Mouse (Mus musculus): ENCODE data around the gene Ly6g5c. TPM values are rescaled to one million over a fixed set of nuclear protein-coding genes. Genes with fewer than 3 reads are reported as not detected.

Gene Ly6g5c
- polyA plus RNA-seq, 2 experiments = not detected

DNA sequence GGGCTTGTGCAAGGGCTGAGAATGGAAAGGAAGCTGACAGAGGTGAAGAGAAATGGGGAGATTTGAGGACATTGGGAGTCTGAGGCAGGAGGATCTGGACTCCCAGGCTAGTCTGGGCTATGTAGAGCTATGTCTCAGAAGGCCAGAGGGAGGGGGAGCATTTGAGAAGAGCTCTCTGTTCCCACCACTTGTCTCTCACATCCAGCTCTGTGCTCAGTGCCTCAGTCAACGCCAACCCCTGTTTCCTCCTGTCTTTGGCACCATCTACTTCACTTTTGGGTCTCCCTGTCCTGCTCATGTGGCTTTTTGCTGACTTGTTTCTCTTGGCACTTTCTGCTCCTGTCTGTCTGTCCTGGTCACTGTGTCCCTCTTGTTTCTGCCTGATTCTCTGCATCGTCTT lies 30.8 kb upstream of the Ly6g5c start:
- Histone ChIP-seq H3K4me1 (ENCODE audit: control insufficient read depth, insufficient read depth, low read length) (peaks cover 8% of the 10 kb centered on the region; the same call in 1 of the 2 replicates), H3K4me3 (replicated peaks; ENCODE audit: low read length) (no peak overlapping the region), H3K9ac (ENCODE audit: low read depth, low read length, severe bottlenecking) (no peak overlapping the region), H3K27ac (replicated peaks; ENCODE audit: low read depth, low read length) (no peak overlapping the region), H3K9me3 (ENCODE audit: control insufficient read depth, low read length) (no peaks in the 10 kb centered on the region), H3K36me3 (ENCODE audit: control insufficient read depth, insufficient read depth, low read length) (no peaks in the 10 kb centered on the region), H3K4me2 (replicated peaks; ENCODE audit: low read depth, low read length, severe bottlenecking) (no peak overlapping the region), H3K27me3 (ENCODE audit: control insufficient read depth, insufficient read depth, low read length) (no peaks in the 10 kb centered on the region)
- DNase-seq (ENCODE audit: low spot score) (no peak), ATAC-seq (ENCODE audit: low FRiP score, low read depth) (no peak)
- 30% methylated on average over 2 of the region's 2 CpGs for WGBS
- no peak for TF ChIP-seq POLR2A (IDR thresholded peaks at IDR 0.05; ENCODE audit: borderline replicate concordance, extremely low read depth, insufficient read depth, insufficient read length)

DNA sequence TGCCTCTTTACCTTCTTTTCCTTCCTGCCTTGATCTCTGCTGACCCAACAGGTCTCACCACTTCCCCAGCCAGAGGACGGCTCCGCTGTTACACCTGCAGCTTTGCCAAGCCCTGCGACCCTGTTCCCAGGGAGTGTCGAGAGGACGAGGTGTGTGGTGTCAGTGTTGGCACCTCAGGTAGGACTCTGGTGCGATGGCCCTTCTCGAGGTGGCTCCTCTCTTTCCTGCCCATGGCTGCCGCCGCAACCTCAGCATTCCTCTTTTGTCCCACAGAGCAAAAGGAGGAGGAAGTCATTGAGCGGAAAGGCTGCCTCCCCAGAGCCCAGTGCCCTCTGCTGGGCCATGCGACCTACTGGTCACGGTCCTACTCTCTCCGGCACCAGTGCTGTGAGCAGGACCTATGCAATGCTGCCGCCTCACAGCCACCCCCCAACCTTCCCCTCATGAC lies 30.3 kb upstream of the Ly6g5c start, which contains the start of gene Ly6g6d:
Ly6g6d (minus strand) TSS at position 280 of the 448 bp plus-strand sequence.
- no peak for TF ChIP-seq POLR2A (IDR thresholded peaks at IDR 0.05; ENCODE audit: borderline replicate concordance, extremely low read depth, insufficient read depth, insufficient read length)
- no peak for DNase-seq (ENCODE audit: low spot score)
- Histone ChIP-seq H3K27ac (replicated peaks; ENCODE audit: low read depth, low read length) (no peak within 1 kb of the TSS), H3K9ac (ENCODE audit: low read depth, low read length, severe bottlenecking) (0 out of 2 replicates have a peak within 1 kb of the TSS, but pooled peaks have one; percentile 18), H3K4me2 (replicated peaks; ENCODE audit: low read depth, low read length, severe bottlenecking) (no peak within 1 kb of the TSS), H3K4me3 (replicated peaks; ENCODE audit: low read length) (no peak within 1 kb of the TSS), H3K4me1 (ENCODE audit: control insufficient read depth, insufficient read depth, low read length) (peaks cover 8% of the 10 kb centered on the region; the same call in 1 of the 2 replicates), H3K36me3 (ENCODE audit: control insufficient read depth, insufficient read depth, low read length) (no peaks in the 10 kb centered on the region), H3K27me3 (ENCODE audit: control insufficient read depth, insufficient read depth, low read length) (no peaks in the 10 kb centered on the region), H3K9me3 (ENCODE audit: control insufficient read depth, low read length) (no peaks in the 10 kb centered on the region)
- no peak for ATAC-seq (ENCODE audit: low FRiP score, low read depth)
- 12% methylated on average over 14 of the region's 14 CpGs for WGBS

DNA sequence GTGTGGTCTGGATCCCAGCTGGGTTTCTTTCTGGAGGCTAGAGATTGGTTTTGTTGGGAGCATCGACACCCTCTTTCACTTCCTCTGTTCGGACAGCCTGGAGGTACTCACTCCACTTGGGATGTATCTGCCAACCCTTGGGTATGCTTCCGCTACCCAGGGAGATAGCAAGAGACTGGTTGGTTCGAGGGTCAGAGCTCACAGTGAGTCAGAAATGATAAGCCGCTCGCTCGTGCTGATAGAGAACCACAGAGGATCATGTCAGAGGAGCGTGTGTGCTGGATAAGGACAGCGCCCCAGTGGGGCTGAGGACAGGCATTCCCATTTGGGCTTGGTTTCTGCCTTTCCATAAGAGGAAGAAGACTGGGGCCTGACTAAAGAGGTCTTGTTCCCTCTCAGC lies 28.3 kb upstream of the Ly6g5c start:
- no peak for TF ChIP-seq POLR2A (IDR thresholded peaks at IDR 0.05; ENCODE audit: borderline replicate concordance, extremely low read depth, insufficient read depth, insufficient read length)
- Histone ChIP-seq H3K4me2 (replicated peaks; ENCODE audit: low read depth, low read length, severe bottlenecking) (no peak overlapping the region), H3K4me3 (replicated peaks; ENCODE audit: low read length) (no peak overlapping the region), H3K9ac (ENCODE audit: low read depth, low read length, severe bottlenecking) (no peak overlapping the region), H3K4me1 (ENCODE audit: control insufficient read depth, insufficient read depth, low read length) (peaks cover 5% of the 10 kb centered on the region; the same call in 1 of the 2 replicates), H3K27ac (replicated peaks; ENCODE audit: low read depth, low read length) (no peak overlapping the region), H3K9me3 (ENCODE audit: control insufficient read depth, low read length) (no peaks in the 10 kb centered on the region), H3K36me3 (ENCODE audit: control insufficient read depth, insufficient read depth, low read length) (no peaks in the 10 kb centered on the region), H3K27me3 (ENCODE audit: control insufficient read depth, insufficient read depth, low read length) (no peaks in the 10 kb centered on the region)
- 72% methylated on average over 9 of the region's 9 CpGs for WGBS
- no peak for ATAC-seq (ENCODE audit: low FRiP score, low read depth)
- no peak for DNase-seq (ENCODE audit: low spot score)

DNA sequence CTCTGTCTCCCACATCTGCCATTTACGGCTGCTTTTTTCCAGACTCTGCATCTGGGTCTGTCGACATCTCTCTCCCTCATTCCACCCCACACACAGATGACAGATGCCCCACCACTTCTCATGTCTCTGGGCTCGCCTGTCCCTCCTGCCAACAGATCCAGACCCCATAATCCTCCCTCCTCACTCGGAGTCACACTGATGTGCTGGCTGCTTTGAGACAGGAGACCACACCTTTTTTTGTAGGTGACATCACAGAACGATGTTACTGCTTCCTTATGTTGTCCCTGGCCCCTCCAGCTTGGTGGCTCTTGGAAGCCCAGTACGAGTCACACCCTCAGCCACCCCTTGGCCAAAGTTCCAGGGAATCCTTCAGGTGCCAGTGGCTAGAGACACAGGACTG lies 27.8 kb upstream of the Ly6g5c start:
- ATAC-seq (ENCODE audit: low FRiP score, low read depth) (no peak), DNase-seq (ENCODE audit: low spot score) (no peak)
- Histone ChIP-seq H3K36me3 (ENCODE audit: control insufficient read depth, insufficient read depth, low read length) (no peaks in the 10 kb centered on the region), H3K4me2 (replicated peaks; ENCODE audit: low read depth, low read length, severe bottlenecking) (no peak overlapping the region), H3K9me3 (ENCODE audit: control insufficient read depth, low read length) (no peaks in the 10 kb centered on the region), H3K9ac (ENCODE audit: low read depth, low read length, severe bottlenecking) (no peak overlapping the region), H3K4me1 (ENCODE audit: control insufficient read depth, insufficient read depth, low read length) (peaks cover 5% of the 10 kb centered on the region; the same call in 1 of the 2 replicates), H3K27me3 (ENCODE audit: control insufficient read depth, insufficient read depth, low read length) (no peaks in the 10 kb centered on the region), H3K27ac (replicated peaks; ENCODE audit: low read depth, low read length) (no peak overlapping the region), H3K4me3 (replicated peaks; ENCODE audit: low read length) (no peak overlapping the region)
- WGBS = 49% methylated on average over 6 of the region's 6 CpGs
- no peak for TF ChIP-seq POLR2A (IDR thresholded peaks at IDR 0.05; ENCODE audit: borderline replicate concordance, extremely low read depth, insufficient read depth, insufficient read length)

DNA sequence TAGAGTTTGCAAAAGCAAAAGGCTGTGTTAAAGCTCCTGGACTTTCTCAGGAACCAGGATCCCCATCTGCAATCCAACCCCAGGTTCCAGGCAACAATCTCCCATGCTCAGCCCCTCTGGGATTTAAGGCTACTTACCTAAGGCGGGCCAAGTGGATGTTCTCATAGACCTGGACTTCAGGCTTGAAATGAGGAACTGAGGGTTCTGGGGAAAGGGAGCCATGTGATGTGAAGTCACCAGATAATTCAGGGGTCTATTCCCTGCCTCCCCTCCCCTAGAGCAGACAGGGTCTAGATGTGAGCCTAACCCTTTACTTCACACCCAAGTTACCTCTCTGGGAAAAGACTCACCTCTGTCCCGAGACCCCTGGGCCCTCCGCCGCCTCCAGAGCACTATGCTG lies 27.4 kb upstream of the Ly6g5c start:
- no peak for ATAC-seq (ENCODE audit: low FRiP score, low read depth)
- no peaks in the 10 kb centered on the region for H3K9me3 ChIP-seq (ENCODE audit: control insufficient read depth, low read length)
- H3K9ac ChIP-seq (ENCODE audit: low read depth, low read length, severe bottlenecking) = no peak overlapping the region
- 94% methylated on average over 4 of the region's 4 CpGs for WGBS
- DNase-seq (ENCODE audit: low spot score) = no peak
- H3K4me2 ChIP-seq (replicated peaks; ENCODE audit: low read depth, low read length, severe bottlenecking) = no peak overlapping the region
- no peak for TF ChIP-seq POLR2A (IDR thresholded peaks at IDR 0.05; ENCODE audit: borderline replicate concordance, extremely low read depth, insufficient read depth, insufficient read length)
- no peak overlapping the region for H3K27ac ChIP-seq (replicated peaks; ENCODE audit: low read depth, low read length)
- H3K4me3 ChIP-seq (replicated peaks; ENCODE audit: low read length) = no peak overlapping the region
- H3K36me3 ChIP-seq (ENCODE audit: control insufficient read depth, insufficient read depth, low read length) = no peaks in the 10 kb centered on the region
- peaks cover 5% of the 10 kb centered on the region; the same call in 1 of the 2 replicates for H3K4me1 ChIP-seq (ENCODE audit: control insufficient read depth, insufficient read depth, low read length)
- no peaks in the 10 kb centered on the region for H3K27me3 ChIP-seq (ENCODE audit: control insufficient read depth, insufficient read depth, low read length)
